Mouse (Mus musculus): Measurements from ENCODE around the gene Mri1. TPM values are rescaled to one million over a fixed set of nuclear protein-coding genes. Genes with fewer than 3 reads are reported as not detected.

Gene Mri1
- polyA plus RNA-seq, 1 experiment from 2014 or later = 55.0 TPM

GRCm38 (mm10) chr8:84208381-84209380 is 48.4 kb downstream of the Mri1 start:
- Histone ChIP-seq H3K27ac (ENCODE audit: low read length) (peak overlapping the region; percentile 63), H3K27me3 (ENCODE audit: control insufficient read depth, insufficient read depth, low read length) (no peaks in the 10 kb centered on the region), H3K4me1 (ENCODE audit: control insufficient read depth, insufficient read depth, low read length) (peaks cover 30% of the 10 kb centered on the region), H3K4me2 (ENCODE audit: low read depth, low read length) (no peak overlapping the region), H3K36me3 (ENCODE audit: control insufficient read depth, insufficient read depth, low read length) (peaks cover 20% of the 10 kb centered on the region), H3K9ac (ENCODE audit: low read length) (no peak overlapping the region; the same call in none of the 2 replicates), H3K4me3 (replicated peaks; ENCODE audit: low read length) (no peak overlapping the region), H3K9me3 (replicated peaks; ENCODE audit: control insufficient read depth, low read length) (no peaks in the 10 kb centered on the region)
- no peak for ATAC-seq (ENCODE audit: insufficient read depth, low FRiP score)
- 64% methylated on average over 17 of the region's 17 CpGs for WGBS

- peak overlapping the region; percentile 63 for H3K27ac ChIP-seq (ENCODE audit: low read length)
- no peak overlapping the region for H3K4me3 ChIP-seq (replicated peaks; ENCODE audit: low read length)
- 50% methylated on average over 7 of the region's 7 CpGs for WGBS
- peaks cover 32% of the 10 kb centered on the region for H3K4me1 ChIP-seq (ENCODE audit: control insufficient read depth, insufficient read depth, low read length)
- peak overlapping the region; percentile 63 for H3K9ac ChIP-seq (ENCODE audit: low read length)
- 0 out of 2 replicates have a peak overlapping the region, but pooled peaks have one; percentile 0 for H3K4me2 ChIP-seq (ENCODE audit: low read depth, low read length)
- ATAC-seq (ENCODE audit: insufficient read depth, low FRiP score) = peak; percentile 23; the same call in 1 of the 2 replicates
- H3K27me3 ChIP-seq (ENCODE audit: control insufficient read depth, insufficient read depth, low read length) = no peaks in the 10 kb centered on the region
- no peaks in the 10 kb centered on the region for H3K9me3 ChIP-seq (replicated peaks; ENCODE audit: control insufficient read depth, low read length)
- H3K36me3 ChIP-seq (ENCODE audit: control insufficient read depth, insufficient read depth, low read length) = peaks cover 20% of the 10 kb centered on the region
These were observed 49.3 kb downstream of the Mri1 start for GRCm38 (mm10) chr8:84207811-84208210.

- H3K9ac ChIP-seq (ENCODE audit: low read length) = no peak overlapping the region
- no peak overlapping the region for H3K4me2 ChIP-seq (ENCODE audit: low read depth, low read length)
- WGBS = 90% methylated on average over 3 of the region's 3 CpGs
- no peak overlapping the region; the same call in 1 of the 2 replicates for H3K27ac ChIP-seq (ENCODE audit: low read length)
- H3K4me3 ChIP-seq (replicated peaks; ENCODE audit: low read length) = no peak overlapping the region
- H3K9me3 ChIP-seq (replicated peaks; ENCODE audit: control insufficient read depth, low read length) = no peaks in the 10 kb centered on the region
- no peak for ATAC-seq (ENCODE audit: insufficient read depth, low FRiP score)
- no peaks in the 10 kb centered on the region for H3K27me3 ChIP-seq (ENCODE audit: control insufficient read depth, insufficient read depth, low read length)
- peaks cover 18% of the 10 kb centered on the region for H3K36me3 ChIP-seq (ENCODE audit: control insufficient read depth, insufficient read depth, low read length)
- peaks cover 41% of the 10 kb centered on the region for H3K4me1 ChIP-seq (ENCODE audit: control insufficient read depth, insufficient read depth, low read length)
These were observed 50.5 kb downstream of the Mri1 start for GRCm38 (mm10) chr8:84206666-84207065.

- peaks cover 48% of the 10 kb centered on the region for H3K4me1 ChIP-seq (ENCODE audit: control insufficient read depth, insufficient read depth, low read length)
These were observed 52.1 kb downstream of the Mri1 start for GRCm38 (mm10) chr8:84205073-84205472.

GRCm38 (mm10) chr8:84203975-84204772 is 53.0 kb downstream of the Mri1 start:
- Histone ChIP-seq H3K27ac (ENCODE audit: low read length) (peak overlapping the region; percentile 98), H3K9me3 (replicated peaks; ENCODE audit: control insufficient read depth, low read length) (no peaks in the 10 kb centered on the region), H3K27me3 (ENCODE audit: control insufficient read depth, insufficient read depth, low read length) (no peaks in the 10 kb centered on the region), H3K36me3 (ENCODE audit: control insufficient read depth, insufficient read depth, low read length) (peaks cover 13% of the 10 kb centered on the region), H3K9ac (ENCODE audit: low read length) (peak overlapping the region; percentile 85), H3K4me3 (replicated peaks; ENCODE audit: low read length) (peak overlapping the region; percentile 90), H3K4me1 (ENCODE audit: control insufficient read depth, insufficient read depth, low read length) (peaks cover 56% of the 10 kb centered on the region), H3K4me2 (ENCODE audit: low read depth, low read length) (peak overlapping the region; percentile 94)
- WGBS = 42% methylated on average over 13 of the region's 13 CpGs
- peak; percentile 6; the same call in 1 of the 2 replicates for ATAC-seq (ENCODE audit: insufficient read depth, low FRiP score)

More at GRCm38 (mm10) chr8:84205073-84205472, 52.1 kb downstream of the Mri1 start:
- Histone ChIP-seq H3K9ac (ENCODE audit: low read length) (no peak overlapping the region), H3K27ac (ENCODE audit: low read length) (no peak overlapping the region), H3K4me2 (ENCODE audit: low read depth, low read length) (no peak overlapping the region), H3K9me3 (replicated peaks; ENCODE audit: control insufficient read depth, low read length) (no peaks in the 10 kb centered on the region), H3K27me3 (ENCODE audit: control insufficient read depth, insufficient read depth, low read length) (no peaks in the 10 kb centered on the region), H3K36me3 (ENCODE audit: control insufficient read depth, insufficient read depth, low read length) (peaks cover 15% of the 10 kb centered on the region), H3K4me3 (replicated peaks; ENCODE audit: low read length) (no peak overlapping the region)
- whole genome bisulfite sequencing = 88% methylated on average over 5 of the region's 5 CpGs
- no peak for ATAC-seq (ENCODE audit: insufficient read depth, low FRiP score)

- Histone ChIP-seq H3K9me3 (replicated peaks; ENCODE audit: control insufficient read depth, low read length) (no peaks in the 10 kb centered on the region), H3K27me3 (ENCODE audit: control insufficient read depth, insufficient read depth, low read length) (no peaks in the 10 kb centered on the region), H3K36me3 (ENCODE audit: control insufficient read depth, insufficient read depth, low read length) (peaks cover 5% of the 10 kb centered on the region; the same call in 1 of the 2 replicates), H3K4me3 (replicated peaks; ENCODE audit: low read length) (peak overlapping the region; percentile 90), H3K4me2 (ENCODE audit: low read depth, low read length) (peak overlapping the region; percentile 94), H3K27ac (ENCODE audit: low read length) (peak overlapping the region; percentile 98), H3K4me1 (ENCODE audit: control insufficient read depth, insufficient read depth, low read length) (peaks cover 62% of the 10 kb centered on the region), H3K9ac (ENCODE audit: low read length) (peak overlapping the region; percentile 85)
- peak; percentile 39 for ATAC-seq (ENCODE audit: insufficient read depth, low FRiP score)
- WGBS = 9% methylated on average over 34 of the region's 34 CpGs
These were observed 53.9 kb downstream of the Mri1 start for GRCm38 (mm10) chr8:84202938-84203917.

GRCm38 (mm10) chr8:84202466-84202865 is 54.7 kb downstream of the Mri1 start:
- ATAC-seq (ENCODE audit: insufficient read depth, low FRiP score) = no peak
- H3K27me3 ChIP-seq (ENCODE audit: control insufficient read depth, insufficient read depth, low read length) = no peaks in the 10 kb centered on the region
- H3K36me3 ChIP-seq (ENCODE audit: control insufficient read depth, insufficient read depth, low read length) = peaks cover 5% of the 10 kb centered on the region; the same call in 1 of the 2 replicates
- WGBS = 58% methylated on average over 9 of the region's 9 CpGs
- no peaks in the 10 kb centered on the region for H3K9me3 ChIP-seq (replicated peaks; ENCODE audit: control insufficient read depth, low read length)
- peaks cover 62% of the 10 kb centered on the region for H3K4me1 ChIP-seq (ENCODE audit: control insufficient read depth, insufficient read depth, low read length)
- H3K4me2 ChIP-seq (ENCODE audit: low read depth, low read length) = peak overlapping the region; percentile 94
- H3K9ac ChIP-seq (ENCODE audit: low read length) = peak overlapping the region; percentile 85
- peak overlapping the region; percentile 90 for H3K4me3 ChIP-seq (replicated peaks; ENCODE audit: low read length)
- peak overlapping the region; percentile 98 for H3K27ac ChIP-seq (ENCODE audit: low read length)

Measured in stomach, embryonic 16.5 days (tissue).